Mouse (Mus musculus) liver, adult 2 months (tissue): ENCODE measurements around the gene Cacna1h. TPM values are rescaled to one million over a fixed set of nuclear protein-coding genes. Genes with fewer than 3 reads are reported as not detected.

Experiments
- DNase-seq: peaks from one replicate; pipeline ENCODE4 v3.0.0-alpha.2; 2011; ENCODE audit warnings: low read depth, low spot score; ENCODE audit errors: extremely low read depth
- H3K27ac ChIP-seq: fragments of 200-500 bp; replicated peaks from 2 replicates; pipeline ENCODE4 v1.5.1; 2012; ENCODE audit warnings: low read depth, mild to moderate bottlenecking, control low read depth, inconsistent platforms, low read length; ENCODE audit not compliant: insufficient read depth
- H3K27me3 ChIP-seq: fragments of 200-500 bp; 2 replicates; pipeline ENCODE4 v1.6.1; 2012; ENCODE audit warnings: mild to moderate bottlenecking, moderate library complexity, low read length, inconsistent platforms; ENCODE audit not compliant: control insufficient read depth, insufficient read depth
- H3K36me3 ChIP-seq: fragments of 200-500 bp; 2 replicates; pipeline ENCODE4 v1.6.1; 2012; ENCODE audit warnings: low read length, inconsistent platforms; ENCODE audit not compliant: control insufficient read depth, insufficient read depth
- H3K4me1 ChIP-seq: fragments of 200-500 bp; 2 replicates; pipeline ENCODE4 v1.6.1; 2011; ENCODE audit warnings: low read length; ENCODE audit not compliant: control insufficient read depth, insufficient read depth
- H3K4me3 ChIP-seq: fragments of 200-500 bp; 2 replicates; pipeline ENCODE4 v1.5.1; 2011; ENCODE audit warnings: low read depth, mild to moderate bottlenecking, control low read depth, low read length, moderate library complexity; ENCODE audit not compliant: insufficient read depth
- H3K79me2 ChIP-seq: fragments of 200-500 bp; 2 replicates; pipeline ENCODE4 v1.6.1; 2012; ENCODE audit warnings: inconsistent platforms, mild to moderate bottlenecking, low read length, moderate library complexity; ENCODE audit not compliant: control insufficient read depth, insufficient read depth
- H3K9ac ChIP-seq: fragments of 200-500 bp; 2 replicates; pipeline ENCODE4 v1.6.1; 2012; ENCODE audit warnings: low read depth, mild to moderate bottlenecking, control low read depth, inconsistent platforms, low read length
- CTCF ChIP-seq: fragments of 200-500 bp; IDR thresholded peaks from 2 replicates; pipeline ENCODE4 v1.5.1; 2011; ENCODE audit warnings: low read depth, low read length, control low read depth
- POLR2A ChIP-seq: fragments of 200-500 bp; IDR thresholded peaks from 2 replicates; pipeline ENCODE4 v1.6.1; 2011; ENCODE audit warnings: low read length, control low read depth; ENCODE audit not compliant: insufficient read depth; ENCODE audit errors: extremely low read depth
- WGBS: fragments of 180-500 bp; shearing (Covaris S2); methylation state at CpG from one replicate; pipeline ENCODE4 v1.1.7; 2018; 5-methylcytosine and 5-hydroxymethylcytosine counted together
- polyA plus RNA-seq: library from polyadenylated mRNA; depleted of rRNA; stranded (reverse); fragments of >200 nt; gene quantifications from 2 replicates; pipeline ENCODE4 v1.2.3, GENCODE M21; 2012; rRNA removed
- total RNA-seq: library from RNA; depleted of rRNA; stranded (reverse); fragments of >200 nt; gene quantifications from 2 replicates; pipeline ENCODE4 v1.2.3, GENCODE M21; 2014; rRNA removed

The Cacna1h gene
- total RNA-seq (0.27 TPM in 1 of 2 replicates, not detected in the other), polyA plus RNA-seq (0.02 and 0.05 TPM in 2 replicates)

DNA sequence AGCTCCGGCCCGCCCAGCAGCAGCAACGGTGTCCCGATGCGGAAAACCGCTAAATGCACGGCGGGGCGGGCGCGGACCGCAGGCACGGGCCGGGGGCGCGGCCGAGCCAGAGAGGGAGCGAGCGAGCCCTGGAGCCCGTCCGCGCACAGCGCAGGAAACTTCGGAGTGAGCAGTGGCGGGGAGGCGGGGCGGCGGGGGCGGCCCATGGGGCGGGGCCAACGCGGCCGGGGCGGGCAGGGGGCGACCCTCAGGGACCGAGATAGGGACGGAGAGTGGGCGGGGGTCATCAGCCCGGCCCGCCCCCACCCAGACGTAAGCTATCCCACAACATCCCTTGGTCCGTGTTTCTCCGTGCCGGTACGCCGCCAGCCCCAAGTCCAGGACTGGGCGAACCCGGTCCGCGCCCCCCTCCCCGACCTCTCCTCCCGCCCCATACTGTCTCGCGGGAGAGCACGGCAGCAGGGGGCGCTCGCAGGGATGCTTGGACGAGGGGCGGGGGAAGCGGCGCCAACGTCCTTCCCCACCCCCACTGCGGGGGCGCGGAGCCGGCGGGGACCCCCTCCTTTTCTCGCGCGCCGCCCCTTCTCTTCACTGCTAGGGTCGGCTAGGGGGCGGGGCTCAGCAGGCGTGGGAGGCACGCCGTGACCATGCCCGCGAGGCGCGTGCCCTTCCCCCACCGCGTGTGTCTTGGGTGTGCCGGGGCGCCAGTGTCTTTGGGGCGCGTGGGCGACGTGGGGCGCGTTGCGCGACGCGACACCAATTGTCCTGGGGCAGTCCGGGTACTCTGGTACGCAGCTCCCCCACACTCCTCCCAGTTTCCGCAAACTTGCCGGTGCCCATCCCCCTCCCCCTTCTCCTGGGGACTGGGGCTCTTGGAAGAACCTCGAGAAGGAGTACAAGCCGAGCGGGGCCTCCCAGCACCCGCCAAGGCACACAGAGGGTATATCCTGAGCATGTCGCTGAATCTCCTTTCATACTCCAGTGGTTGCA lies at the start of gene Cacna1h:
Gene Cacna1h (minus strand): TSS at position 167 of the 990 bp plus-strand sequence.
- TF ChIP-seq CTCF (no peak), POLR2A (no peak)
- no peak for DNase-seq
- H3K36me3 ChIP-seq: no peaks in the 10 kb centered on the region
- H3K27ac ChIP-seq: no peak within 1 kb of the TSS
- WGBS: 4% methylated on average over 94 of the region's 103 CpGs
- H3K27me3 ChIP-seq: peaks cover 20% of the 10 kb centered on the region
- H3K4me1 ChIP-seq: no peaks in the 10 kb centered on the region
- H3K9ac ChIP-seq: no peak within 1 kb of the TSS
- H3K79me2 ChIP-seq: no peaks in the 10 kb centered on the region
- H3K4me3 ChIP-seq: peak within 1 kb of the TSS; percentile 25; the same call in 1 of the 2 replicates

GRCm38 (mm10) chr17:25482092-25482491 lies 48.5 kb upstream of the Cacna1h start:
- Histone ChIP-seq H3K79me2 (no peaks in the 10 kb centered on the region), H3K9ac (no peak overlapping the region), H3K36me3 (no peaks in the 10 kb centered on the region), H3K4me3 (no peak overlapping the region), H3K4me1 (no peaks in the 10 kb centered on the region), H3K27ac (no peak overlapping the region), H3K27me3 (no peaks in the 10 kb centered on the region)
- TF ChIP-seq POLR2A (no peak), CTCF (no peak)
- 92% methylated on average over 6 of the region's 6 CpGs for WGBS
- DNase-seq: no peak

- H3K4me1 ChIP-seq: no peaks in the 10 kb centered on the region
- no peak overlapping the region for H3K9ac ChIP-seq
- no peaks in the 10 kb centered on the region for H3K79me2 ChIP-seq
- WGBS: 53% methylated on average over 4 of the region's 4 CpGs
- H3K36me3 ChIP-seq: no peaks in the 10 kb centered on the region
- DNase-seq: no peak
- TF ChIP-seq CTCF: no peak
- no peak for TF ChIP-seq POLR2A
- no peak overlapping the region for H3K4me3 ChIP-seq
- H3K27me3 ChIP-seq: no peaks in the 10 kb centered on the region
- no peak overlapping the region for H3K27ac ChIP-seq
Measured at GRCm38 (mm10) chr17:25480820-25481219, 47.2 kb upstream of the Cacna1h start.

- WGBS: 54% methylated on average over 8 of the region's 8 CpGs
- Histone ChIP-seq H3K36me3 (no peaks in the 10 kb centered on the region), H3K27me3 (no peaks in the 10 kb centered on the region)
Measured at GRCm38 (mm10) chr17:25480152-25480551, 46.6 kb upstream of the Cacna1h start.

GRCm38 (mm10) chr17:25475946-25476744 lies 42.6 kb upstream of the Cacna1h start:
- Histone ChIP-seq H3K4me3 (no peak overlapping the region), H3K9ac (no peak overlapping the region), H3K36me3 (no peaks in the 10 kb centered on the region), H3K27ac (no peak overlapping the region), H3K4me1 (no peaks in the 10 kb centered on the region), H3K79me2 (no peaks in the 10 kb centered on the region), H3K27me3 (no peaks in the 10 kb centered on the region)
- WGBS: 39% methylated on average over 19 of the region's 19 CpGs
- TF ChIP-seq POLR2A (no peak), CTCF (peak; percentile 48; the same call in 1 of the 2 replicates)
- DNase-seq: peak; percentile 10

More at GRCm38 (mm10) chr17:25480152-25480551, 46.6 kb upstream of the Cacna1h start:
- Histone ChIP-seq H3K27ac (no peak overlapping the region), H3K79me2 (no peaks in the 10 kb centered on the region), H3K4me3 (no peak overlapping the region), H3K9ac (no peak overlapping the region), H3K4me1 (no peaks in the 10 kb centered on the region)
- DNase-seq: no peak
- TF ChIP-seq CTCF (no peak), POLR2A (no peak)
